Comparison of ENCODE assay signal across 1 mouse cellular context in the genomic region with DNA sequence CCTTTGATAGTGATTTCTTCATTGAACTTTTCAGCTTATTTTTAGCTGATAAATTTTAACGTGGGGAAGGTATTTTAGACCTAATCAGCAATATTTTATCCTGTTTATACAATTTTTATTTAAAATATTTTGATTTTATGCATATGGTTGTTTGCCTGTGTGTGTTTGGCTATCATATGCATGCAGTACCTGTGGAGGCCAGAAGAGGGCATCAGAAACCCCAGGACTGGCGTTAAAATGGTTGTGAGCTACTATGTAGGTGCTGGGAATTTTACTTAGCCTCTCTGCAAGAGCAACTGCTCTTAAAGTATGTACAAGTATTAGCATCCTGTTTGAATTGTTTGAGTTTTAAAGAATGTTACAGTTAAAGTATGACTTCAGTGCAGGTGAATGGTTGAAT.
TF ChIP-seq lines count a peak whose summit lies in the region.

No protein-coding gene starts in this region.

TF ChIP-seq in CH12.LX, 34 proteins besides CTCF, POLR2A, EP300 and RAD21 (continued from another document):
- TF ChIP-seq MAZ (IDR thresholded peaks at IDR 0.05; ENCODE audit: low read depth, low read length), result no peak
- TF ChIP-seq SIN3A (IDR thresholded peaks at IDR 0.05; ENCODE audit: low read length), result no peak
